Mouse (Mus musculus): ENCODE data around the gene Neb. TPM values are rescaled to one million over a fixed set of nuclear protein-coding genes. Genes with fewer than 3 reads are reported as not detected.

Neb gene
- polyA plus RNA-seq, 1 experiment from 2014 or later, result 4.2 TPM

DNA sequence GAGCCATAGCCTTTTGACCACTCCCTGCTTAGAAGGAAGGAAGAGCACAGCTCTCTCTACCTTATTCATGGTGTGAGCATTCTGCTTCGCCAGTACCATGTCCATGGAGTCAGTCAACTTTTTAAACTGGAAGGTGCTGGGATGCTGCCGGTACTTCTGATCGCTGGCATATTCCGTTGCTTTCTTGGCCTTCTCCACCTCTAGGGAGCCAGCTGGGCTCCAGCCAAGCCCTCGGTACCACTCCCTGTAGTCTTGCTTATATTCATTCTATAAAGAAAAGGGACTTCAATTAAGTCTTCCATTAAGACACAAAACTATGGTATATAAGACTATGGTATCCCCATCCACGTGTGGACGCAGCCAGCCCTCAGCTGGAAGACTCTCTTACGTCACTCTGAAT lies 107.4 kb downstream of the Neb start:
- 91% methylated on average over 8 of the region's 8 CpGs for WGBS
- Histone ChIP-seq H3K9ac (ENCODE audit: low read depth, low read length) (no peak overlapping the region), H3K9me3 (ENCODE audit: control insufficient read depth, low read length) (no peaks in the 10 kb centered on the region), H3K4me1 (replicated peaks; ENCODE audit: control insufficient read depth, insufficient read depth, low read length) (no peaks in the 10 kb centered on the region), H3K4me2 (replicated peaks; ENCODE audit: low read depth, low read length) (no peak overlapping the region), H3K27me3 (ENCODE audit: control insufficient read depth, insufficient read depth, low read length) (no peaks in the 10 kb centered on the region), H3K36me3 (ENCODE audit: control insufficient read depth, insufficient read depth, low read length) (no peaks in the 10 kb centered on the region), H3K4me3 (ENCODE audit: low read depth, low read length) (no peak overlapping the region), H3K27ac (ENCODE audit: low read depth, low read length) (no peak overlapping the region)
- DNase-seq (ENCODE audit: low spot score) (no peak), ATAC-seq (ENCODE audit: low FRiP score) (no peak)

DNA sequence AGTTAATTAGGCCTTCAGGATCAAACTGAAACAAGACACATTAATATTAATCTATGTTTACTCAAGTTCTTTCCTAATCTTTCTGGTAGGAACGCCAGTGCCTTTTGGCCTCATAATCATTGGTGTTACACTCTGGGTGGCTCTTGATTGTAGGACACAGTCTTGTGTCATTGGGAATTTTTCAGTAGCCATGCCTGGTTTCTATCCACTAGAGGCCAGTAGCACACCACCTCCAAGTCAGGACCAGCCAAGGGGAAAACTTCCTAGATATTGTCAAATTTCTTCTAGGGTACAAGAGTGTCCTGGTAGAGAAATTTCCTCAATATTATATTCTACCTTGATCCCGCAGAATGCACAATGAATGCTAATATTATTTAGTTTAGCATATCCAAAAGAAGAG lies 116.1 kb downstream of the Neb start:
- DNase-seq (ENCODE audit: low spot score), result peak; percentile 54
- Histone ChIP-seq H3K9ac (ENCODE audit: low read depth, low read length) (no peak overlapping the region), H3K27me3 (ENCODE audit: control insufficient read depth, insufficient read depth, low read length) (no peaks in the 10 kb centered on the region), H3K36me3 (ENCODE audit: control insufficient read depth, insufficient read depth, low read length) (no peaks in the 10 kb centered on the region), H3K4me1 (replicated peaks; ENCODE audit: control insufficient read depth, insufficient read depth, low read length) (no peaks in the 10 kb centered on the region), H3K4me3 (ENCODE audit: low read depth, low read length) (no peak overlapping the region), H3K4me2 (replicated peaks; ENCODE audit: low read depth, low read length) (no peak overlapping the region), H3K9me3 (ENCODE audit: control insufficient read depth, low read length) (no peaks in the 10 kb centered on the region), H3K27ac (ENCODE audit: low read depth, low read length) (no peak overlapping the region)
- ATAC-seq (ENCODE audit: low FRiP score), result no peak
- 54% methylated on average over 2 of the region's 2 CpGs for WGBS

DNA sequence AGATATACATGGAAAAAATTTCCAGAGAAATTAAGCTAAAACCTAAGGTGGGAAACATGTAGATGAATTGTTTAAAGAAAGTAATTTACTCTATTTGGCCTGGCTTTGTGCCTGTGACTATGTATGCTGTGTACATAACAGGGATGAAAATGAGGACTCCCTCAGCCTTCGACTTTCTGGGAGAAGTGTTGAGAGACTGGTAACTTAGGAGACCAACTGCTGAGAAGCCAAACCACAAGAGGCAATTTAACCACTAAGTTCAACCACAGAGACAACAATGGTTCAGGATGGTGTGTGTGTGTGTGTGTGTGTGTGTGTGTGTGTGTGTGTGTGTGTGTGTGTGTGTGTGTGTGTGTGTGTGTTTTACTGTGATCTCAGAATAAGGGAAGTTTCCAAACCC lies 126.2 kb downstream of the Neb start:
- no peak for ATAC-seq (ENCODE audit: low FRiP score)
- no peaks in the 10 kb centered on the region for H3K4me1 ChIP-seq (replicated peaks; ENCODE audit: control insufficient read depth, insufficient read depth, low read length)
- H3K27me3 ChIP-seq (ENCODE audit: control insufficient read depth, insufficient read depth, low read length), result no peaks in the 10 kb centered on the region
- no peak overlapping the region for H3K9ac ChIP-seq (ENCODE audit: low read depth, low read length)
- no peak overlapping the region for H3K4me3 ChIP-seq (ENCODE audit: low read depth, low read length)
- no peak for DNase-seq (ENCODE audit: low spot score)
- H3K4me2 ChIP-seq (replicated peaks; ENCODE audit: low read depth, low read length), result no peak overlapping the region
- WGBS, result 53% methylated on average over 1 of the region's 1 CpGs
- no peaks in the 10 kb centered on the region for H3K36me3 ChIP-seq (ENCODE audit: control insufficient read depth, insufficient read depth, low read length)
- no peaks in the 10 kb centered on the region for H3K9me3 ChIP-seq (ENCODE audit: control insufficient read depth, low read length)
- no peak overlapping the region for H3K27ac ChIP-seq (ENCODE audit: low read depth, low read length)

DNA sequence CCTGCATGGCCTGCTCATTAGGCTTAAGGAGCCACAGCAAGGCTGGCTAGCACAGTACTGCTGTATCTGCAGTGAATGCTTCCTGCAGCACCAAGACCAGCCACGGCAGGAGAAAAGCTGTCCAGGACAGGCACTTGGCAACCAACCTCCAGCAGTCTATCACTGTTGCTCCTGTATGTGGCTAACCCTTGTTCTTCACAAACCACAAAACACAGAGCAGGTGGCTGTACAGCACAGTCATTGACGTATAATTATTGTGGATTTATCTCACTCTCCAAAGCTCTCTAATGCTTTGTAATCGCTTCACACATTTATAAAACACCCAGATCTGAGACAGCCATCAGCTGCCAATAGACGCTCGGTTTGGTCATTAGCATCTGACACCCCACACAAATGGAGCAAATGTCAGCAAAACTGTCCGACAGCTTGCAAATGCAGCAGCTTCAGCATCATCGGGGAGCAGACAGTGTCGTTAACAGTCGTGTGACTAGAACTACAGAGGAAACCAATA lies 129.9 kb downstream of the Neb start:
- Histone ChIP-seq H3K9ac (ENCODE audit: low read depth, low read length) (no peak overlapping the region), H3K4me2 (replicated peaks; ENCODE audit: low read depth, low read length) (no peak overlapping the region), H3K27ac (ENCODE audit: low read depth, low read length) (no peak overlapping the region), H3K4me1 (replicated peaks; ENCODE audit: control insufficient read depth, insufficient read depth, low read length) (no peaks in the 10 kb centered on the region), H3K4me3 (ENCODE audit: low read depth, low read length) (no peak overlapping the region), H3K36me3 (ENCODE audit: control insufficient read depth, insufficient read depth, low read length) (no peaks in the 10 kb centered on the region), H3K9me3 (ENCODE audit: control insufficient read depth, low read length) (no peaks in the 10 kb centered on the region), H3K27me3 (ENCODE audit: control insufficient read depth, insufficient read depth, low read length) (no peaks in the 10 kb centered on the region)
- WGBS, result 82% methylated on average over 9 of the region's 9 CpGs
- ATAC-seq (ENCODE audit: low FRiP score) (no peak), DNase-seq (ENCODE audit: low spot score) (no peak)

DNA sequence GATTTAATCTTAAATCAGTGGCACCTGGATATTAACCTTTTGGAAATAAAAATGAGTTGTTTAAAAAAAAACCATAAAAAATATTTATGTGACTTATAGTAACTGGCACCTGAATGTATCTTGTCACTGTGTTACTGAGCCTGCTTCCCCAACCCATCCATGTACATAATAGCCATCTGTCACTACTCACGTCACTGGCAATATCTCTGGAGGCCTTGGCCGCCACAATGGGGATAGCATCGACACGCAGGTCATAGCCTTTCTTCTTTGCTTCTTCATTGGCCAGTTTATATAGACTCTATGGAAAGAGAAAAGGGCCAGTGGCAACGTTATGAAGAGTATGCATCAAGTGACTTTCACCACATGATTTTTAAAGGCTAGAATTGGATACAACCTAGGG lies 133.2 kb downstream of the Neb start:
- H3K36me3 ChIP-seq (ENCODE audit: control insufficient read depth, insufficient read depth, low read length), result no peaks in the 10 kb centered on the region
- no peak overlapping the region for H3K9ac ChIP-seq (ENCODE audit: low read depth, low read length)
- H3K27me3 ChIP-seq (ENCODE audit: control insufficient read depth, insufficient read depth, low read length), result no peaks in the 10 kb centered on the region
- H3K4me1 ChIP-seq (replicated peaks; ENCODE audit: control insufficient read depth, insufficient read depth, low read length), result no peaks in the 10 kb centered on the region
- no peaks in the 10 kb centered on the region for H3K9me3 ChIP-seq (ENCODE audit: control insufficient read depth, low read length)
- WGBS, result 81% methylated on average over 5 of the region's 5 CpGs
- ATAC-seq (ENCODE audit: low FRiP score), result no peak
- H3K27ac ChIP-seq (ENCODE audit: low read depth, low read length), result no peak overlapping the region
- no peak overlapping the region for H3K4me2 ChIP-seq (replicated peaks; ENCODE audit: low read depth, low read length)
- no peak for DNase-seq (ENCODE audit: low spot score)
- H3K4me3 ChIP-seq (ENCODE audit: low read depth, low read length), result no peak overlapping the region

DNA sequence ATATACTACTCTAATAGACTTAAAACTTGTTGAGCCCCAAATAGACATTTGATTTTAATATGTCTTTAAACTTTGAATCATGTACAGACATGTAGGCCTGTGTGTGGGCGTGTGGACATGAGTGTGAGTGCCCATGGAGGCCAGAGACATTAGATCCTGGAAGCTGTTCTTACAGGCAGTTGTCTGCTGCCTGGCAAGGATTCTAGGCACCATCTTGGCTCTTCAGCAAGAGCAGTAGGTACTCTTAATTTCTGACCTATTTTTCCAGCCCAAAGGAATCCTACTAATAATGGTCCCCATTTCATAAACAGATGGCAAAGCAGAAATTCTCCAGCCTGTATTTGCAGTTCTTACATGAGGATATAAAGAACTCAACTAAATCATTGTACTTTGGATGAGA lies 135.6 kb downstream of the Neb start:
- no peak overlapping the region for H3K27ac ChIP-seq (ENCODE audit: low read depth, low read length)
- H3K4me1 ChIP-seq (replicated peaks; ENCODE audit: control insufficient read depth, insufficient read depth, low read length), result no peaks in the 10 kb centered on the region
- H3K9ac ChIP-seq (ENCODE audit: low read depth, low read length), result no peak overlapping the region
- no peaks in the 10 kb centered on the region for H3K9me3 ChIP-seq (ENCODE audit: control insufficient read depth, low read length)
- ATAC-seq (ENCODE audit: low FRiP score) (no peak), DNase-seq (ENCODE audit: low spot score) (no peak)
- no peaks in the 10 kb centered on the region for H3K36me3 ChIP-seq (ENCODE audit: control insufficient read depth, insufficient read depth, low read length)
- WGBS, result 90% methylated on average over 1 of the region's 1 CpGs
- H3K27me3 ChIP-seq (ENCODE audit: control insufficient read depth, insufficient read depth, low read length), result no peaks in the 10 kb centered on the region
- H3K4me2 ChIP-seq (replicated peaks; ENCODE audit: low read depth, low read length), result no peak overlapping the region
- H3K4me3 ChIP-seq (ENCODE audit: low read depth, low read length), result no peak overlapping the region

DNA sequence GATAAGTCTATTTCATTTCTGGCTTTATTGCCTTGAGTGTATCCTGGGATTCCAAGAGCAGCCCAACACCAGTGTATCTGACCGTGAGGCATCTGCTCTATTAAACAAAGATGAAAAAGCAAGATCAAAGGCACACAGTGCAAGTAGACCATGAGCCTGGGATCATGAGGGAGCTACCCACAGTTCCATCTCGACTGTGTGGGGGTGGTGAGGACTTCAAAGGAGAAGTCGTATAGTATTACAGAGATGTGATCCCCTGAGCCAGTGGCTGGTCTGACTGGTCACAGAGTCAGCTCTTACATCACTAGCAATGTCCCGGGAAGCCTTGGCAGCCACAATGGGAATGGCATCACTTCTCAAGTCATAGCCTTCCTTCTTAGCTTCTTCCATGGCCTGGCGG lies 140.4 kb downstream of the Neb start:
- Histone ChIP-seq H3K9ac (ENCODE audit: low read depth, low read length) (no peak overlapping the region), H3K36me3 (ENCODE audit: control insufficient read depth, insufficient read depth, low read length) (no peaks in the 10 kb centered on the region), H3K9me3 (ENCODE audit: control insufficient read depth, low read length) (no peaks in the 10 kb centered on the region), H3K4me3 (ENCODE audit: low read depth, low read length) (no peak overlapping the region), H3K27ac (ENCODE audit: low read depth, low read length) (no peak overlapping the region), H3K27me3 (ENCODE audit: control insufficient read depth, insufficient read depth, low read length) (no peaks in the 10 kb centered on the region), H3K4me1 (replicated peaks; ENCODE audit: control insufficient read depth, insufficient read depth, low read length) (no peaks in the 10 kb centered on the region), H3K4me2 (replicated peaks; ENCODE audit: low read depth, low read length) (no peak overlapping the region)
- 68% methylated on average over 5 of the region's 5 CpGs for WGBS
- no peak for DNase-seq (ENCODE audit: low spot score)
- ATAC-seq (ENCODE audit: low FRiP score), result no peak

DNA sequence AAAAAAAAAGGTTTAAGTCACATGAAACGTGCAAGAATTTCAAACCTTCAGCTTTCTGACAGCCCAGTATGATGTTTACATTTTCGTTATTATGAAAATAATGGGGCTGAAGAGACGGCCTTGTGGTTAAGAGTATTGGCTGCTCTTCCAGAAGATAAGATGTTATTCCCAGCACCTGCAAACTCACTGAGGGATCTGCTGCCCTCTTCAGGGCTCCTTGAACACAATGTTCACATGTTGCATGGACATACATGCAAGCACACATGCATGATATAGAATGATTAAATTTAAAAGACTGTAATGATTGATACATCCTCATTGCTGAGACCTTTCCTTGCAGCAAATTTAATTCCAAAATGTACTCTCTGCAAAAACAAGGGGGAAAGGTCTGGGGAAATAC lies 150.7 kb downstream of the Neb start:
- Histone ChIP-seq H3K27me3 (ENCODE audit: control insufficient read depth, insufficient read depth, low read length) (no peaks in the 10 kb centered on the region), H3K4me3 (ENCODE audit: low read depth, low read length) (no peak overlapping the region), H3K27ac (ENCODE audit: low read depth, low read length) (no peak overlapping the region), H3K36me3 (ENCODE audit: control insufficient read depth, insufficient read depth, low read length) (no peaks in the 10 kb centered on the region), H3K4me1 (replicated peaks; ENCODE audit: control insufficient read depth, insufficient read depth, low read length) (no peaks in the 10 kb centered on the region), H3K9ac (ENCODE audit: low read depth, low read length) (no peak overlapping the region), H3K9me3 (ENCODE audit: control insufficient read depth, low read length) (no peaks in the 10 kb centered on the region), H3K4me2 (replicated peaks; ENCODE audit: low read depth, low read length) (no peak overlapping the region)
- DNase-seq (ENCODE audit: low spot score), result no peak
- WGBS, result 65% methylated on average over 3 of the region's 3 CpGs
- ATAC-seq (ENCODE audit: low FRiP score), result no peak

DNA sequence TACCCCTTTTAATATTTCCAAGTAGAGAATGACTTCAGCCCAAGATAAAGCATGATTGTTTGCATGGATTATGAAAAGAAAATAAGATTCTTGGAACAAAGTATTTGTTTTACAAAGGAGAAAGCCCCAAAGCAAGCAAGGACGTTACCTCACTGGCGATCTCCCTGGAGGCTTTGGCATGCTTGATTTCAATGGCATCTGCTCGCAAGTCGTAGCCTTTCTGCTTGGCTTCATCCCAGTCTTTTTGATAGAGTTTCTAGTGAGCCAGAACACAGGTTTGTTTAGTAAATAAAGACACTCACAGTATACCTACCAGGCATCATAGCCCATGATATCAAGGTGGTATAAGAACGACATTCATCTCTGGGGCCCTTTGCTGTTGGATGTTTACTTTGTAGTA lies 153.9 kb downstream of the Neb start:
- WGBS, result 78% methylated on average over 5 of the region's 5 CpGs
- H3K36me3 ChIP-seq (ENCODE audit: control insufficient read depth, insufficient read depth, low read length), result no peaks in the 10 kb centered on the region
- DNase-seq (ENCODE audit: low spot score) (no peak), ATAC-seq (ENCODE audit: low FRiP score) (no peak)
- H3K4me1 ChIP-seq (replicated peaks; ENCODE audit: control insufficient read depth, insufficient read depth, low read length), result no peaks in the 10 kb centered on the region
- H3K9ac ChIP-seq (ENCODE audit: low read depth, low read length), result no peak overlapping the region
- no peaks in the 10 kb centered on the region for H3K9me3 ChIP-seq (ENCODE audit: control insufficient read depth, low read length)
- no peaks in the 10 kb centered on the region for H3K27me3 ChIP-seq (ENCODE audit: control insufficient read depth, insufficient read depth, low read length)
- no peak overlapping the region for H3K4me3 ChIP-seq (ENCODE audit: low read depth, low read length)
- no peak overlapping the region for H3K4me2 ChIP-seq (replicated peaks; ENCODE audit: low read depth, low read length)
- H3K27ac ChIP-seq (ENCODE audit: low read depth, low read length), result no peak overlapping the region
